Mouse (Mus musculus) heart, postnatal 10 days (tissue): ENCODE data around the gene E2f6. TPM values are rescaled to one million over a fixed set of nuclear protein-coding genes. Genes with fewer than 3 reads are reported as not detected.

ENCODE experiments used
- DNase-seq, 2 experiments: peaks; one replicate each; pipeline ENCODE4 v3.0.0; 2021
- intact Hi-C: fragments of 180-260 bp; cut with DNase I; formaldehyde crosslinking; loops from one replicate; pipeline ENCODE4 v1.15.1; 2025
- total RNA-seq, 2 experiments: library from RNA; stranded (reverse); gene quantifications; 2 replicates each; pipeline ENCODE4 v1.2.3; 2021

E2f6 gene
- total RNA-seq, result 10 to 100 TPM; 52.7 to 58.7 TPM

GRCm38 (mm10) chr12:16810525-16811431, at the start of gene E2f6:
TSS of gene E2f6 (plus strand) at chr12:16810963.
- intact Hi-C loops, result no loop called here

GRCm38 (mm10) chr12:16761461-16761860, 49.3 kb upstream of the E2f6 start:
- DNase-seq, result no peak
- intact Hi-C loops, result no loop called here

More at GRCm38 (mm10) chr12:16810525-16811431, at the start of gene E2f6:
- DNase-seq, result peak; percentile 89 to 90

GRCm38 (mm10) chr12:16763649-16764422, 46.9 kb upstream of the E2f6 start:
- no peak for DNase-seq
- intact Hi-C loops, result no loop called here

- intact Hi-C loops, result no loop called here
- DNase-seq, result no peak
These were observed 45.9 kb upstream of the E2f6 start for GRCm38 (mm10) chr12:16764776-16765445.

- no peak for DNase-seq
- intact Hi-C loops, result no loop called here
These were observed 42.5 kb upstream of the E2f6 start for GRCm38 (mm10) chr12:16768251-16768650.

GRCm38 (mm10) chr12:16768711-16769110, 42.1 kb upstream of the E2f6 start:
- intact Hi-C loops, result no loop called here
- DNase-seq, result no peak

- no peak for DNase-seq
- intact Hi-C loops, result no loop called here
These were observed 41.1 kb upstream of the E2f6 start for GRCm38 (mm10) chr12:16769601-16770165.

- DNase-seq, result no peak
These were observed 36.2 kb upstream of the E2f6 start for GRCm38 (mm10) chr12:16774605-16775004.

GRCm38 (mm10) chr12:16775351-16775750, 35.4 kb upstream of the E2f6 start:
- intact Hi-C loops, result no loop called here
- DNase-seq, result no peak

More at GRCm38 (mm10) chr12:16774605-16775004, 36.2 kb upstream of the E2f6 start:
- intact Hi-C loops, result no loop called here

- intact Hi-C loops, result no loop called here
- DNase-seq, result no peak
These were observed 32.2 kb upstream of the E2f6 start for GRCm38 (mm10) chr12:16778523-16778922.

GRCm38 (mm10) chr12:16779165-16779564, 31.6 kb upstream of the E2f6 start:
- intact Hi-C loops, result no loop called here
- DNase-seq, result no peak

GRCm38 (mm10) chr12:16780320-16780719, 30.4 kb upstream of the E2f6 start:
- DNase-seq, result no peak
- intact Hi-C loops, result no loop called here

- no peak for DNase-seq
These were observed 29.6 kb upstream of the E2f6 start for GRCm38 (mm10) chr12:16781034-16781746.

GRCm38 (mm10) chr12:16788600-16788999, 22.2 kb upstream of the E2f6 start:
- intact Hi-C loops, result no loop called here

More at GRCm38 (mm10) chr12:16781034-16781746, 29.6 kb upstream of the E2f6 start:
- intact Hi-C loops, result no loop called here

GRCm38 (mm10) chr12:16789199-16789598, 21.6 kb upstream of the E2f6 start:
- intact Hi-C loops, result no loop called here
- no peak for DNase-seq

More at GRCm38 (mm10) chr12:16788600-16788999, 22.2 kb upstream of the E2f6 start:
- DNase-seq, result no peak

GRCm38 (mm10) chr12:16789756-16790155, 21.0 kb upstream of the E2f6 start:
- no peak for DNase-seq
- intact Hi-C loops, result no loop called here

GRCm38 (mm10) chr12:16790456-16790855, 20.3 kb upstream of the E2f6 start:
- intact Hi-C loops, result no loop called here
- DNase-seq, result no peak

GRCm38 (mm10) chr12:16793371-16793770, 17.4 kb upstream of the E2f6 start:
- intact Hi-C loops, result no loop called here
- DNase-seq, result no peak

GRCm38 (mm10) chr12:16795781-16796180, 15.0 kb upstream of the E2f6 start:
- intact Hi-C loops, result no loop called here
- no peak for DNase-seq

GRCm38 (mm10) chr12:16798894-16799293, 11.9 kb upstream of the E2f6 start:
- intact Hi-C loops, result no loop called here
- DNase-seq, result no peak
